Mouse (Mus musculus) lung, postnatal 0 days (tissue): Measurements from ENCODE around the gene Adrm1.

Source experiments
- CTCF ChIP-seq: IDR thresholded peaks from 2 replicates; pipeline ENCODE4 v1.5.1; 2016; ENCODE audit warnings: antibody characterized with exemption, mild to moderate bottlenecking
- EP300 ChIP-seq: IDR thresholded peaks from 2 replicates; pipeline ENCODE4 v1.6.1; 2016; ENCODE audit warnings: antibody characterized with exemption, mild to moderate bottlenecking, control low read depth

- TF ChIP-seq CTCF (peak; percentile 100), EP300 (no peak)
These were observed at the start of gene Adrm1 for GRCm38 (mm10) chr2:180170806-180171521.
